Mouse (Mus musculus) erythroblast, adult 5-6 weeks (primary cell): ENCODE measurements around the gene Itgb1bp1. TPM values are rescaled to one million over a fixed set of nuclear protein-coding genes. Genes with fewer than 3 reads are reported as not detected.

Source experiments
- ATAC-seq: replicated peaks from 2 replicates; pipeline ENCODE4 v1.8.0; 2016; ENCODE audit warnings: moderate number of reproducible peaks, mild to moderate bottlenecking, moderate TSS enrichment, inconsistent platforms; ENCODE audit not compliant: poor library complexity, low FRiP score, severe bottlenecking
- total RNA-seq, 2 experiments: library from RNA; stranded (forward) in 1 of 2; stranded (reverse) in 1 of 2; fragments of 150-400 nt in 1 of 2; fragments of 200-764, 138-1000 nt in 1 of 2; gene quantifications; 2 replicates each; pipeline versions ENCODE4 v1.2.3 to v1.2.4; 2015 to 2017; ENCODE audit warnings: low replicate concordance in 2 of 2

Itgb1bp1 gene
- total RNA-seq, 2 experiments from 2014 or later: 6.8 to 14.0 TPM

GRCm38 (mm10) chr12:21260494-21261256, 25.4 kb downstream of the Itgb1bp1 start:
- ATAC-seq: no peak

- no peak for ATAC-seq
Measured at GRCm38 (mm10) chr12:21247711-21248392, 38.2 kb downstream of the Itgb1bp1 start.

GRCm38 (mm10) chr12:21244375-21244960, 41.6 kb downstream of the Itgb1bp1 start:
- ATAC-seq: no peak

DNA sequence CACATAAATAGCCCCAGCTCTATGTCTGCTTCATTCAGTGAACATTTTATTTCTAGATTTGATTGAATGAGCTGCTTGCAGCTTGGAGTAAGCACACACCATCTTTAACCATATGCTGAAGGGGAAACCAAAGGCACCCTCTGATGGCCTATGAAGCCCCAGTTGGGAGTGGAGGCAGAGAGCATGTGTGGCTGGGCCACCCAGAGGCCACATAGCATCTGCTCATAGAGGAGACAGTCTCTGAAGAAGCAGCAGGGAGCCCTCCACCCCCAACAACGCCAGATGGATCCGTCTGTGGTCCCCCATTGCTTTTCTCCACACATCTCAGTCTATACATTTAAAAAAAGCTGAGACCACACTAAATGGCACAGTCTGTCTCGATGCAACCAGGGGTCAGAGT, 44.1 kb downstream of the Itgb1bp1 start:
- ATAC-seq: no peak

GRCm38 (mm10) chr12:21234560-21234959, 51.5 kb downstream of the Itgb1bp1 start:
- no peak for ATAC-seq

GRCm38 (mm10) chr12:21233727-21234126, 52.4 kb downstream of the Itgb1bp1 start:
- ATAC-seq: no peak

- peak; percentile 70 for ATAC-seq
Measured at GRCm38 (mm10) chr12:21229076-21229918, 56.8 kb downstream of the Itgb1bp1 start.

GRCm38 (mm10) chr12:21228650-21229049, 57.4 kb downstream of the Itgb1bp1 start:
- no peak for ATAC-seq

GRCm38 (mm10) chr12:21227076-21227980, 58.8 kb downstream of the Itgb1bp1 start:
- ATAC-seq: peak; percentile 58

DNA sequence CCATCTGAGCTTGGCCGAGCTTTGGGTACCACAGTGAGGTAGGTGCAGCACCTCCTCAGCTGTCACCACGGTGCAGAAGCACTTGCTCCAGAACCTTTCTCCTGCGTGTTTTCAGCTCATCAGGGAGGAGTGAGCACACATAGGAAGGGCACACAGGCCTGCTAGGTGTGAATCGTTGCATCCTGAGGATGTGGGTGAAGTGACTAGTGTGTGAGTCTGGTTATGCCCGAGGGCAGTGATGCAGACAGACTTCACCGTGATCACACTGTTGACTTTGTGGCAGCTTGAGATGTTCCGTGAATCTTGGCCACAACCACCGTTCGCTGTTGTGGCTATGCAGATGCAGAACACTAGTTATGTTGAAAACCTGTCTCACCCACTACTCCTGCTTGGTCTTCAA, 59.8 kb downstream of the Itgb1bp1 start:
- no peak for ATAC-seq

DNA sequence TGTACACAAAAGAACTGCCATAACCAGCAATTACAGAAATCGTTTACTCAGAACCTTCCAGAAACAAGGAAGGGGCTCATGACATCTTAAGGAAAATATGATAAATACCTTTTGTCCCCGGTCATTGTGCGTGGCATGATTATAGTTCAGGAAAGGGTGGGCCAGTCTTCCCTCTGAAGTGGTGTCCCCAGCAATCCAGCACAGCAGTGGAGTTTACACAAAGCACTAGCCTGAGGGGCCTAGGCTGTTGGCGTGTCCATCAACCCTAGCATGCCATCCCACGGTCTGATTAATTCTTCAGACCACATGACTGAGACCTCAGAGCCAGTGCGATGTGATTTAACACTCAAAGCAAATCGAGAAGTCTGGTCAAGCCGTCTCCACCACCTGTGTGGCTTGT, 60.7 kb downstream of the Itgb1bp1 start:
- no peak for ATAC-seq

DNA sequence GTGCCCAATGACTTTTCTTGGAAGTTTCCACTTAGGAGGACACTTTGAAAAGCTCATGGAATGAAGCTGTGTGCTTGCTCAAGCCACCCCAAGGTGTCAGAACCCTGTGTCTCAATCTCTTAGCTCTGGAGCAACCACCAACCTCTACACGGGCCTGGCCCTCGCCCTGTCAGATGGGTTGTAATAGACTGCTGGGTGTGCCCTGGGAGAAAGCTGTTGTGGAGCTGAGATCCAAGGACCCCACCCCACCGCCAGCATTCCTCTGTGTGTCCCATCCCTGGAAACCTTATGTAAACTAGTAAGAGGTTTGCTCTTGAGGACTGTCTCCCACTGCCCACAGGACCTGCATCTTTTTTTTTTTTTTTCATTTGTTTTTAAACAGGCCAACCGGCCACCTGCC, 62.2 kb downstream of the Itgb1bp1 start:
- ATAC-seq: no peak

DNA sequence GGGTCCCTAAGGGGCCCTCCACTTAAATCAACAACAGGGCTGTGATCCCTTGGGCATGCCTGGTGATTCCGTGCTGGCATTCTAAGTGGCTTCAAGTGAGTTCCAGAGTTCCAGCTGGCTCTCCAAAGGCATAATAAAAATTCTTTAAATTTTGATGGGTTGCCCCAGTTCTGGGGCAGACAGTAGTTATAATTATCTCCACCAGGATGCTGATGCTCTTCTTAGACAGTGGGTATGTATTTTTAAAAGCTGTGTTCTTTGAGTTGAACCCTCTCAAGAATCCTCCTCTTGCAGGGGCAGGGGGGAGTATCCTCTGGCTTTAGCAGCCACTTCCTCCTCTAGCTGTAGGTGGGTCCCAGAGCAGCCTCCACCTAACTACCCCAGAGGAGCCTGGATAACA, 65.5 kb downstream of the Itgb1bp1 start:
- no peak for ATAC-seq

- ATAC-seq: no peak
Measured at GRCm38 (mm10) chr12:21217776-21218444, 68.2 kb downstream of the Itgb1bp1 start.

DNA sequence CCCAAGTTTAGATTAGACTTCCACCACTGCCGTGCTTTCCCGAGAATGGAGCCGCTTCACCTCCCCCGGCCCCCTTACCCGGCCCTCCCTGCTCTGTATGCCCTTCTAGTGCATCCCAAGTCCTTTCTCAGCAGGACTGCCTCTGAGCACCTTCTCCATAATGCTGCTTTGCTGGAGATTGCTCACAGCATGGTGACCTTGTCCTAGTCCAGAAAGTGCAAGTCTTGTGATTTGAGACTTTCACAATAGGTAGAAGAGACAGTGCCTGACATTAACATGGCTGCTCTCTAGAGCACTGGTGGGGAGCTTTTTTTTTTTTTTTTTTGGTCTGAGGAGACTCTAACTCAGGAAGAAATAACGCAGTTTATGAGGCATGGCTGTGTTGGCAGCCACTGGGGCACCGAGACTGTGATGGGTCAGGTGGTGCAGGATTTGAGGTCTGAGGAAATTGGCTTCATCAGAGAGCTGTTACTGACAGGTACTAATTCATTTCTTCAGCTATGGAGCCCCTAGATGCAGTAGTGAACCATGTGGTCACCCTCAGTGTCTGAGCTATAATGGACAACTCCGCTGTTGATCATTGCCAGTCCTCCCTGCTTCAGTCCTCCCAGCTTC, 71.4 kb downstream of the Itgb1bp1 start:
- no peak for ATAC-seq

DNA sequence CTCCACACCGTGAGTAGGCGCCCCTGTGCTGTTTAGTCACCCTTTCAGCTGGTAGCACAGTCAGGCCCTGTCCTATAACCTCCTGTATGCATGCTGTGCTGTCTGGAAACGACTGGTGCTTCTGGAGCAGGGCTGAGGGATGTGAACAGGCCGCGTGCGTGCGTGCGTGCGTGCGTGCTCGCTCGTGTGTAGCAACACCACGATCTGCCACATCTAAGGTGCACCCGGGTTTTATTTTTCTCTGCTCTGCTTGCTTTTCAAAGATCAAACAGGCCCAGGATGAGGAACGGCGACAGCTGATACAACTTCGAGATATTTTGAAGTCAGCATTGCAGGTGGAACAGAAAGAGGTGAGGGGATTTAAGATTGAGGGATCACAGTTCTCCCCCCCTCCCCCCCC, 73.2 kb downstream of the Itgb1bp1 start:
- no peak for ATAC-seq

DNA sequence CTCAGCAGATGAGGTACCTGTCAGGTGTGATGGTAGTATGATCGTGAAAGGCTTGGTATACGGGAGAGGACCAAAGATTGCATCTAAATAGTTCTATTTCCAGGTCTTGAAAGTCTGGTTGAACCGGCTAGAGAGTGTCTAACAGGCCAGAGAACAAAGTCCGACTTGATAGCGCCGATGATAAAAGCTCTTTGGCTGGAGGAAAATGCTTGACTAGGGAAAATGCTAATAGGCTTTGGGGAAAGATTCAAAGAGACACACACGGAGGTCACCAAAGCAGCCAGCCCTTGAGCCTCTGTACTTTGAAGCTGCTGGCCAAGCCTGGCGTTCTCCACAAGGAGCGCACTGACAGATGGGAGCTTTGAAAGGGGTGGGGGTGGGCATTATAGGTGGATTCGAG, 76.8 kb downstream of the Itgb1bp1 start:
- no peak for ATAC-seq

DNA sequence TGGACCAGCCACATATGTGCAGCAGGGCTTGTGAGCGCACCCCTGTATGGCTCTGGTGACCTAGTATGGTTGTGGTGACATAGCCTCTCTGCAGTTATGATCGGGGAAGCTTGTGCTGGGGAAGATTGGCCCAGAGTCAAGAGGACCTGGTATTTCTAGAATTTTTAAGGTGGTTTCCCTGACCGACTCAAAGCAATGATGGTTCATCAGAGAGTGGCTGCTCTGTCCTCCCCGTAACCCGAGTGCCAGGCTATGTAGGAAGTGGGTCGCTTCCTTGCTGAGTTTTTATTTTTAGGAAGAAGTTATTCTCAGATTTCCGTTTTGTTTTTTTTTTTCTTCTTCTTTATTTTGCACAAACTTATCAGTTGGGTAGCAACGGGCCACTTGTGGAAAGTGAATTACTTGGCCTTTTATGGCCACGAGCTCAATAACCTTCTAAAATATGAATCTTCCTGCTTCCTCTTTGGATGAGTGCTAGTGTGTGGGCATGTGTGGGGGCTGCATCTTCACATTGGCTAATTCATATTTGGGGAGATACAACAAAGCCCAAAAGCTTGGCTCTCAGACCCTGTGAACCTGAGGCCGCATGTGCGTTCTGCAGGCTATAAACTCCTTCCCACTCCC, 77.8 kb downstream of the Itgb1bp1 start:
- no peak for ATAC-seq
